Mouse (Mus musculus) ovary, postnatal 14 days (tissue): ENCODE measurements around the gene Mansc4.
A peak's percentile ranks its signal among the peaks of the same experiment; 100 is the strongest.

Experiments
- DNase-seq: peaks from one replicate; pipeline ENCODE4 v3.0.0; 2022; ENCODE audit warnings: low spot score

Mansc4 gene

DNA sequence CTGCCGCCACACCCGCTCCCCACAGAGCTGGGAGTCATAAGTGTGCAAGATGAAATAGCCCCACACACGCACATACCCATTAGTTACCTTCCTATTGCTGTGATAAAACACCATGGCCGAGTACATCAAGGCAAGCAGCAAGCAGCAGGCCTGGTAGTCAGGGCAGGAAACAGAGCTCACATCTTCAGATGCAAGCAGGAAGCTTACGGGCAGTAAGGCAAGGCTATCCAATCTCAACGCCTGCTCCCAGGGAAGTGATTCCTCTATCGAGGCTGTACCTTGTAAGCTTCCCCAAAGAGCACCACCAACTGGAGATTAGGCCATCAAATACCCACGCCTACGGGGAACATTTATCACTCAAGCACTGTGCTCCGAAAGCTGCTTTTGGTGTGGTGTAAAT is 6.9 kb downstream of the Mansc4 start:
- DNase-seq, result no peak

GRCm38 (mm10) chr6:147076878-147077277 is 10.0 kb downstream of the Mansc4 start:
- no peak for DNase-seq

DNA sequence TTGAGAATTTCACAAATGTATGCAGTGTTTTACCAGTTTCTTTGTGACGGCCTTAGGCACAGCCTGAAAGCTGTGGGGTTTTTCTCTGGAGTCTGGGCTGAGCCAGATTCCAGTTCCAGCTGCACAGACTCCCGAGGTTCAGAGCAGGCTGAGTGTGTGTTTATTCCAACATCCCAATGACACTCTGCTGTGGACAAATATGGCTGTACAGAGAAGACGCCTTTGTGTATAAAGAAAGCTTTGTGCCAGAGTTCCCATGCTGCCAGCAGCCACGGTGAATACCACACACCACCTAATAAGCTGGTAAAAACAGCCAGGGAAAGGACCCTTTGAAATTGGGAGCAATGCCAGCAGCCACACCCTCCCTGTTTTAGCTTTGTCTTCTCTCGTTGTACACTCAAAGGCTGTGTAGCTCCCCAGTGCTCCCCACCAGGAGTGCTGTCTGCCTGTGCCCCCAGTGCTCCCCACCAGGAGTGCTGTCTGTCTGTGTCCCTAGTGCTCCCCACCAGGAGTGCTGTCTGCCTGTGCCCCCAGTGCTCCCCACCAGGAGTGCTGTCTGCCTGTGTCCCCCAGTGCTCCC is 10.9 kb downstream of the Mansc4 start:
- DNase-seq, result no peak

GRCm38 (mm10) chr6:147064944-147065261 is 21.9 kb downstream of the Mansc4 start:
- no peak for DNase-seq

DNA sequence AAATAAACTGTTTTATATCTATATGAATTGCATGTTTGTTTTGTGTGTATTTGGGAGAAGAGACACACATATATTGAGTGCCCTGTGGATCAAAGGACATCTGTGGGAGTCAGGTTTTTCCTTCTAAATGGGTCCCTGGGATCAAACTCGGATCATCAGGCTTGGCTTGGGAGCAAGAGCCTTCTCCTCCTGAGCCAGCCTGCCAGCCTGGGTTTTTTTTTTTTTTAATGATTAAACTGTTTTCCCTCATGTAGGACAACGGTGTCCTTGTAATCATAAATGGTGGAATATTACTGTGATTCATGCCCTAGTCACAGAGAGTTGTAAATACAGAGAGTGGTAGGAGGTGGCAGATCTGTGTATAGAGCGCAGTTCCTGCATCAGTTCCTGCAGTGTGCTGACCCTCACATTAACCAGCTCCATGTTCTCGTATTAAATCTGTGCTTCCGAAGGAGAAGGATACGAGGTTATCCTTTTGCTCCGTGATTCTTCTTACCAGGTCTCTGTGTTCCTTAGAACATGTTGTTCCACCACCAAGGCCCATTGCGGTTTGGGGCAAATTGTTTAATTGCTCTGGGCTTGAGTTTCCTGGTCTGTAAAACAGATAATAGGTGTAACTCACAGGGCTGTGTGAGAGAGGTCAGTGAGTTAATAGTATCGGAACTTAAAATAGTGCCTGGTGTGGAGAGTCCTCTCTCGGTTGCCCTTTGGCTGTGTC is 22.4 kb downstream of the Mansc4 start:
- no peak for DNase-seq

- no peak for DNase-seq
Observed at GRCm38 (mm10) chr6:147062694-147063093, 24.1 kb downstream of the Mansc4 start.

- DNase-seq, result no peak
Observed at GRCm38 (mm10) chr6:147062034-147062433, 24.8 kb downstream of the Mansc4 start.

DNA sequence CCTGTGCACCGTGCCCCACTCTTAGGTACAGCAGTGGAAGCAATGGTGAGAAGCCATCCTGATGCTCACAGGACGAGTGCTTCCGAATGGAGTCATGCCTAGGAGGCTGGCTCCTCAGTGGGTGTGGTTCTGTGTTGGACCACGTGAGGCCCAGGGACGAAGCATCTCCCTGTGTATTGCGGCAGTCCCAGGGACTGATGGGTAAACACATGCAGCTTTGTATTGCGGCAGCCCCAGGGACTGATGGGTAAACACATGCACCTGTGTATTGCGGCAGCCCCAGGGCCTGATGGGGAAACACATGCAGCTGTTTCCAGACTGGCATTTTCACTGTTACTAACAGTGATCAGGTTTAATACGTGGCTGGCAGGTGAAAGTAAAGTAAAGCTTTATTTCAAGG is 25.2 kb downstream of the Mansc4 start:
- DNase-seq, result no peak

DNA sequence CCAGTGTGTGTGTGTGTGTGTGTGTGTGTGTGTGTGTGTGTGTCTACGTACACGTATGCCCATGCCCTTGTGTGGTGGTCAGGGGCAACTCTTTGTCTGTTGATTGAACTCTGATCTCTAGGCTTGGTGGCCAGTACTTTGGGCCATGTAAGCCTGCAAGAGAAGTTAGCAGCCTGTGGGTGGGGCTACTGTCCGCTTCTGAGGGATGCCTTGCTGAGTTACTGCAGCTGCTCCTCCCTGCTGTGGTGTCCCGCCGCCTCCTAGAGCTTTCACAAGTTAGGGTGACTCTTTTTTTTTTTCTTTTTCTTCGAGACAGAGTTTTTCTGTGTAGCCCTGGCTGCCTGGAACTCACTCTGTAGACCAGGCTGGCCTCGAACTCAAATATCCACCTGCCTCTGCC is 27.5 kb downstream of the Mansc4 start:
- DNase-seq, result no peak

GRCm38 (mm10) chr6:147055374-147055977 is 31.4 kb downstream of the Mansc4 start:
- no peak for DNase-seq

GRCm38 (mm10) chr6:147053785-147054646 is 32.8 kb downstream of the Mansc4 start:
- DNase-seq, result no peak

GRCm38 (mm10) chr6:147052440-147052839 is 34.4 kb downstream of the Mansc4 start:
- no peak for DNase-seq

DNA sequence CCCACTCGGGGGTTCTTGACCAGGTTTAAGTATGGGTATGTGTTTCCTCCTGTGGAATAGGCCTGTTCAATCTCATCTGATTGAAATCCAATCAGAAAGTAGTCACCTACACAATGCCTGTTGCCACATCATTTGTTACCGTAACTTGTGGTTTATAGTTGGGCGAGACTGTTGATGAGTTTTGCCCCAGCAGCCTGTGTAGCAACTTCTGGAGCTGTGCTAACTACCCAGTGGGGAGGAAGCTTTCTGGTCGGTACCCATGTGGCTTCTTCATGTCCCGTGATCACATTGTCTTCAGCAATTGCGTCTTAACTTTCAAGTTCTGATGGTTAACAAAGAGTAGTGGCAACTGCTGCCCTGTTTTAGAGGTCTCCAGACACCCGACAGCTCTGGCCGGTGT is 35.2 kb downstream of the Mansc4 start:
- no peak for DNase-seq

DNA sequence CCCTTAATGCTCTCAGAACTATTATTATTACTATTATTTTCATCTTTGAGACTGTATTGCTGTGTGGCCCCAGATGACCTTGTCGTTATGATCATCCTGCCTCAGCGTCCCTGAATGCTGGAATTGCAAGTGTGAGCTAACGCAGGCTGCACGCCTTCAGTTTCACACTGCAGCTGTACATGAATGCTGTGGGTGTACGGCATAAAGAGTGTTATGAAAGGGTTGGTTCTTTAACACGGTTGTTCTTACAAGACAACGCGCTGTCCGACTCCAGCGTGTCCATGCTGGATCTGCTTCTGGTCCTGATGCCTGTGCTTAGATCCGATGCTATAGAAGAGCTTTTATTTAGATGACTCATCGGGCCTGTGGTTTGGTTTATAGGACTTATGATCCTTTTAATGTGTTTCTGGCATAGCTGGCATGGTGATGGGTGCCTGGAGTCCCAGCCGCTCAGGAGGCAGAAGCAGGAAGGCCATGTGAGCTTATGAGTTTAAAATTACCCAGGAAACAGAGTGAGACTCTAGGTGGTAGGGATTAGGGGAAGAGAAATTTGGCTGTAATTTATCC is 37.5 kb downstream of the Mansc4 start:
- no peak for DNase-seq

DNA sequence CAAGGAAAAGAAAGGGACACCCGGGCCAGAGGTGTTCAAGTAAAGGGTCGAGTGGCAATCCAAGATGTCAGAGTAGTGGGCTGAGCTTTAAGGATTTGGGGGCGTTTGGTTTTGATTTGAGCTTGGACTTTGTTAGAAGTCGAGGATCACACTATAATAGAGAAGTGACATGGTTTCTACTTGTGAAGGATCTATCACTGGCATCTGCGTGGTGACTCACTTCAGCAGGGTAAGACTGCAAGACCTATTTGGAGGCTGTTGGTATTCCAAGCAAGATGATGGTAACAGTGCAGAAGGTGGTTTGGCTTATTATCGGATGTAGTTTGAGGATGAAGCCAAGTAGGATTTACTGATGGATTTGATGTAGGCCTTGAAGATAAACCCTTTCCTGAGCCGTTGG is 43.2 kb downstream of the Mansc4 start:
- DNase-seq, result no peak

DNA sequence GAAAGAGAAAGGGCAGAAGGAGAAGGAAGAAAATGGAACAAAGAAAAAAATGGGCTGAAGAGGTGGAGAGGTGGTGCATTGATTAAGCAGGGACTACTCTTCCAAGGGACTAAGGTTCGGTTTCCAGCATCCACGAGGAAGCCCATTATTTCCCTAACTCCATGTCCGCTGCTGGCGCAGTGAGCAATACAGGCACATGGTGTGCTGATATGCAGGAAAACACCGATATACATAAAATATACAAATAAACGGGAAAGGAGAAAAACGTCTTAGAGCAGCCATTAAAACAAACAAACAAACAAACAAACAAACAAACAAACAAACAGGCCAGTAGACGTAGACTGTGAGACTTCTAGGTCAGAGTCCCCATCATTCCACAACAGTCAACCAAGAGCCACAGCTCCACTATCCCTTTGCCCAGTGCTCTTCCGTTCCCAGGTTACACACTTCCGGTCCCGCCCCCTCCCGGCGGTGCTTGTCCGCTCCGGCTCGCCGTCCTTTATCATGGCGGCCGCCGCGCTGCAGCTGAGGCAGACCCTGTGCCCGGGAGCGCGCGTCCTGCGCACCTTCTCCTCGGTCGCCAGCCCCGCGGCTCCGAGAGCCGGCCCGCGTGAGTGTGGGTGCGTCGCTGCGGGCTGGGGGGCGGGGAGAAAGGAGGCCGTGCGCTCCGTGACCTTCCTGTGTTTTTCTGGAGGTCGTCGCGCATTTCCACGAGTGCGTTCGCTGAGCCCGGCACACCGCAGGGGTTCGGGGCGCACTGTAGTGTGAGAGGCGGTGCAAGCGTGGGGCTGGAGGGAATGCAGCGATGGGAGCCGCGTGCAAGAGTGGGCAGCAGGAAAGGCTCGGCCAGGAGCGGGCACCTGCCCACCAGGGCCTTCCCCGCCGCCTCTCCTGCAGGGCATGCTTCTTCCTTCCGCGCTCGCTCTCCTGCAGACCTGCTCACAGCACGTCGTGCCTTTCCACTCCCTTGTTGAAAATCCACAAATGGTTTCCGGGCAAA is 44.2 kb downstream of the Mansc4 start, which contains the start of gene Mrps35:
TSS of gene Mrps35 (plus strand) at position 474 of the 1,000 bp plus-strand sequence.
- DNase-seq, result peak; percentile 84

DNA sequence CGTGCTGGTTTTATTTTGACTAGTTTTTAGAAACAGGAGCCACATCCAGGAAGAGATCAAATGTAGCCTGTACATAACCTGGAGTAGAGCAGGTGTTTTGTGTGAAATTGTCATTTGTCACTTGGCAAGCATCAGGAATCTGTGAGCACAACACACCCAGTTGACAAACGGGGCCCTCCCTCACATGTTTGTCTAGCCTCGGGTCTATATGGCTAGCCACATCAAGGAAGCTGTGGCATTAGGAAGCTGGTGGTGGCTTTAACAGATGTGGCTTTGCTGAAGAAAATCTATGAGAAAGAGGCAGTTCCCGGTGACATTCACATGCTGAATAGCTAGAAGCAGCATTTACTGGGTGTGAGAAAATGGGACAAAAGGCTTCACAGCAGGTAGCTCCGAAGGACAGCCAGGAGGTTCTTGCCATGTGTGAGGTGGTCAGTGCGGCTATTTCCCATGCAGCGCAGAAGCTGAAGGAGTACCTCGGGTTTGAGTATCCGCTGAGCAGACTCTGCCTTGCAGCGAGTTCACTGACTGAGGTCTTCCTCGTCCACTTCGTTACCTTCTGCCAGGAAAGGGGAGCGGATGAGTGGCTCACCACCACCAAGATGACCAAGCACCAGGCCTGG is 54.4 kb downstream of the Mansc4 start, which contains the start of gene Rep15:
TSS of gene Rep15 (plus strand) at position 282 of the 623 bp plus-strand sequence.
- DNase-seq, result no peak

DNA sequence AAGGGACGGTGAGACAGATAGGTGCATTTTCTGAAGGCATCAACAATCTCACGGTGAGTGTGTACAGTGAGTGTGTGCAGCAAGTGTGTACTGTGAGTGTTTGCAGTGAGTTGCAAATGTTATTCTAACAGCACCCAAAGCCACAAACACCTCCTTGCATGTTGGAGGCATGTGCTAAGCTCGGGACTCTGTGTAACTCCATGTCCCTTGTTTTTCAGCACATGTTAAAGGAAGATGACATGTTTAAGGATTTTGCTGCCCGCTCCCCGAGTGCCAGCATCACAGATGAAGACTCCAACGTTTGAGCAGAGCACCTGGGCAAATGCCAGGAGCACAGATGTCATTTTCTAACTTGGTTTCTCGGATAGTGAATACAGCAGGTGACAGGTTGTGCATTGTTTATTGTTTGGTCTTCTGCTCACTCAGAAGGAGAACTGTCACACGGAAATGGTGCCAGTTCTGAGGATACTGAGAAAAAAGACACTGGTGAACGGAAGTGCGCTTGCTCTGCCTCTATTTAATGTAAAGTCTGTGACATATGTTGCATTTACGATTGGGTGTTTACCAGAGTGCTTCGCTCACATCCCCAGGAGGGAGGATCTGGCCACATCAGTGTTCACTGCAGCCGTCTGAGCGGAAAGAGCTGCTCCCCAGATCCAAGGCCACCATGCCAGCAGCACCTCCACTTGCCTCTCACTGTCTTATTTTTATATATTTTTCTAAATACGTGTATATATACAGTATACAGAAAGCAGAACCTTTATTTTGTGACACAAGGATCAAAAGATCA is 56.5 kb downstream of the Mansc4 start:
- no peak for DNase-seq

- no peak for DNase-seq
Observed at GRCm38 (mm10) chr6:147029591-147029990, 57.2 kb downstream of the Mansc4 start.

GRCm38 (mm10) chr6:147028396-147028795 is 58.4 kb downstream of the Mansc4 start:
- DNase-seq, result no peak
